ENCODE assay signal across 30 mouse cellular contexts in genomic region chr1:188157237-188157955, GRCm38 (mm10).
A peak's percentile ranks its signal among the peaks of the same experiment; 100 is the strongest.
DNase-seq lines count a peak whose midpoint lies in the region; ATAC-seq lines count a peak whose summit lies in the region.
"Had no signal": no experiment of that assay in that cellular context is flagged by ENCODE, and none has a peak within 500 bp of the region (broad histone marks: within the 10 kb centered on the region; RNA-seq: fewer than 3 reads in every experiment).

No protein-coding gene starts in this region.

- H3K27ac ChIP-seq in kidney, embryonic 14.5 days (ENCODE audit: low read depth, low read length) = no peak overlapping the region
- H3K27ac ChIP-seq: embryonic facial prominence, embryonic 10.5 days; embryonic facial prominence, embryonic 15.5 days; forebrain, embryonic 12.5 days; heart, embryonic 10.5 days; heart, embryonic 15.5 days; liver, embryonic 14.5 days; midbrain, embryonic 10.5 days; midbrain, embryonic 15.5 days; neural tube, embryonic 15.5 days had no signal

- WGBS in kidney, embryonic 14.5 days = 77% methylated on average over 7 of the region's 7 CpGs

- no peak overlapping the region for H3K9ac ChIP-seq in kidney, embryonic 14.5 days (ENCODE audit: low read depth, low read length)
- H3K9ac ChIP-seq: embryonic facial prominence, embryonic 15.5 days; forebrain, embryonic 12.5 days; forebrain, postnatal 0 days; heart, embryonic 15.5 days; liver, embryonic 14.5 days; midbrain, embryonic 15.5 days; neural tube, embryonic 15.5 days had no signal

- no peak overlapping the region for H3K4me2 ChIP-seq in kidney, embryonic 14.5 days (replicated peaks; ENCODE audit: low read depth, low read length)
- H3K4me2 ChIP-seq: embryonic facial prominence, embryonic 15.5 days; forebrain, embryonic 12.5 days; heart, embryonic 15.5 days; midbrain, embryonic 15.5 days; neural tube, embryonic 15.5 days had no signal

- no peaks in the 10 kb centered on the region for H3K9me3 ChIP-seq in kidney, embryonic 14.5 days (ENCODE audit: control insufficient read depth, low read length)
- H3K9me3 ChIP-seq: embryonic facial prominence, embryonic 10.5 days; embryonic facial prominence, embryonic 15.5 days; forebrain, embryonic 12.5 days; heart, embryonic 10.5 days; heart, embryonic 15.5 days; midbrain, embryonic 10.5 days; midbrain, embryonic 15.5 days; neural tube, embryonic 15.5 days had no signal

- peak; percentile 55 for DNase-seq in heart, adult 11 months
- no peak for DNase-seq in heart, adult 18-20 months
- peak; percentile 15 for DNase-seq in kidney, postnatal 10 days
- DNase-seq in adrenal gland, adult 2 months = peak; percentile 85
- peak; percentile 80 for DNase-seq in adrenal gland, postnatal 36 days
- DNase-seq in left cerebral cortex, postnatal 4 days = no peak
- DNase-seq: cerebellum, adult 8-10 months; cerebellum, postnatal 25 days; forebrain, postnatal 0 days; gastrocnemius, postnatal 10 days; layer of hippocampus, adult 9-11 months; liver; lung, adult 2 months; lung, postnatal 14 days; retina, postnatal 1 day; right cerebral cortex, postnatal 14 days; thymus, postnatal 4 days had no signal

- no peaks in the 10 kb centered on the region for H3K27me3 ChIP-seq in kidney, embryonic 14.5 days (ENCODE audit: control insufficient read depth, insufficient read depth, low read length)
- H3K27me3 ChIP-seq: embryonic facial prominence, embryonic 15.5 days; heart, embryonic 15.5 days; midbrain, embryonic 15.5 days had no signal

- no peak overlapping the region for H3K4me3 ChIP-seq in kidney, embryonic 14.5 days (ENCODE audit: low read length)
- H3K4me3 ChIP-seq: embryonic facial prominence, embryonic 10.5 days; embryonic facial prominence, embryonic 15.5 days; forebrain, embryonic 12.5 days; heart, embryonic 10.5 days; heart, embryonic 15.5 days; midbrain, embryonic 10.5 days; midbrain, embryonic 15.5 days; neural tube, embryonic 15.5 days had no signal

- no peaks in the 10 kb centered on the region for H3K4me1 ChIP-seq in kidney, embryonic 14.5 days (ENCODE audit: control insufficient read depth, insufficient read depth, low read length)
- H3K4me1 ChIP-seq: embryonic facial prominence, embryonic 10.5 days; embryonic facial prominence, embryonic 15.5 days had no signal

- no peaks in the 10 kb centered on the region for H3K36me3 ChIP-seq in kidney, embryonic 14.5 days (ENCODE audit: control insufficient read depth, insufficient read depth, low read length)
- H3K36me3 ChIP-seq: embryonic facial prominence, embryonic 10.5 days; embryonic facial prominence, embryonic 15.5 days; forebrain, embryonic 12.5 days; G1E; heart, embryonic 10.5 days; heart, embryonic 15.5 days; midbrain, embryonic 10.5 days; midbrain, embryonic 15.5 days; neural tube, embryonic 15.5 days had no signal

- ATAC-seq in kidney, embryonic 14.5 days (ENCODE audit: low FRiP score, low TSS enrichment) = no peak
- no peak for ATAC-seq in CD4-positive, CD25-positive, alpha-beta regulatory T cell, adult 4 months
- ATAC-seq: forebrain, postnatal 0 days; intestine, embryonic 16.5 days; midbrain, embryonic 15.5 days had no signal

- intact Hi-C loops in left cerebral cortex, postnatal 4 days (cut with DNase I) = no loop called here

Comparison
In these comparisons a context has a peak if more than half of its experiments do, and no peak if none do; other contexts are left out.
1. DNase-seq: peak in heart, adult 11 months (single experiment), kidney, postnatal 10 days (single experiment), adrenal gland, adult 2 months (single experiment) and adrenal gland, postnatal 36 days (2 of 2); none in heart, adult 18-20 months (0 of 2) and left cerebral cortex, postnatal 4 days (single experiment).